Mouse (Mus musculus): ENCODE measurements around the gene Oxsr1. TPM values are rescaled to one million over a fixed set of nuclear protein-coding genes. Genes with fewer than 3 reads are reported as not detected.
"Not testable (repeated sequence)": the region's sequence is repeated elsewhere in the genome, so short reads cannot be mapped to it uniquely, and the experiment has no call there.

The Oxsr1 gene
- polyA plus RNA-seq, 1 experiment from 2014 or later: 12.0 TPM

DNA sequence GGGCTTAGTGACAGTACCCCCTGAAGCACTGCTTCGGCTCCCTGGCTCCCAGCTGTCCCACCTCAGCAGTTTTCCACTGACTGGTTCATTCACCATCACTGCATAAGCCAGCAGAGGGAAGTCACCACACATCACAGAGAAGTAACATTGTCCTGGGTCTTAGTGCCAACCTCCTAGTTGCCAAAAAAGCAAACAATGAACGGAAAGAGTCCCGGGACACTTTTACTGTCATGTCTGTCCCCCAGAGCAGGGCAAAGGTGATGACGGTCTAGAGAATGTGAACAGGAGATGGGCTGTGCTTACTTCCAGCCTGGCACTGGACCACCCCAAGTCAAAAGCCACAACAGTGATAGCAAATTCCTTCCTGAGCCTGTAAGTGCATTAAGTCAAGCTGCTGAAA lies 83.4 kb downstream of the Oxsr1 start:
- H3K27ac ChIP-seq: no peak overlapping the region
- ATAC-seq: no peak
- 87% methylated on average over 4 of the region's 4 CpGs for WGBS

DNA sequence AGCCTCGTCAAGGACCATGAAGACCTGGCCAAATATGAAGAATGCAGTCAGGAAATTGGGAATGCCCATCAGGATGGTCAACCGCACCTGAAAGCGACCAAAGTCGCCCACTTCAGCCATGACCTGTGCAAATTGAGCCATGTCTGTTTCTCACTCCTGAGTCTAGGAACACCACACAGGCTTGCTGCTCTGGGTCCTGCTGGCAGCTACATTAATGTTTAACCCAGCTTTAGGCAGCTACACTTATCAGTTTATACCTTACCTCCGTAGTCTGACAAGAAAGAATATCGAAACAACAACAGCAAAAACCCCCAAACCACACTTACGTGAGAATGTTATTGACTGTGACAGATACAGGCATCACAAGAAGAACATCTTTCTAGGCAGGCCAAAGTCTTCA lies 90.7 kb downstream of the Oxsr1 start:
- ATAC-seq: 0 out of 2 replicates have a peak, but pooled peaks have one; percentile 66
- no peak overlapping the region for H3K9ac ChIP-seq
- no peaks in the 10 kb centered on the region for H3K27me3 ChIP-seq (replicated peaks)
- H3K4me3 ChIP-seq (replicated peaks): no peak overlapping the region
- no peaks in the 10 kb centered on the region for H3K4me1 ChIP-seq (replicated peaks)
- no peaks in the 10 kb centered on the region for H3K9me3 ChIP-seq
- H3K27ac ChIP-seq: no peak overlapping the region
- no peaks in the 10 kb centered on the region for H3K36me3 ChIP-seq
- no peak overlapping the region; the same call in 1 of the 2 replicates for H3K4me2 ChIP-seq (replicated peaks)
- WGBS: 71% methylated on average over 7 of the region's 7 CpGs

More for the DNA sequence above, 83.4 kb downstream of the Oxsr1 start:
- H3K27me3 ChIP-seq (replicated peaks): no peaks in the 10 kb centered on the region
- no peaks in the 10 kb centered on the region for H3K4me1 ChIP-seq (replicated peaks)
- no peak overlapping the region for H3K9ac ChIP-seq
- H3K9me3 ChIP-seq: no peaks in the 10 kb centered on the region
- no peak overlapping the region for H3K4me3 ChIP-seq (replicated peaks)
- H3K36me3 ChIP-seq: no peaks in the 10 kb centered on the region
- no peak overlapping the region for H3K4me2 ChIP-seq (replicated peaks)

DNA sequence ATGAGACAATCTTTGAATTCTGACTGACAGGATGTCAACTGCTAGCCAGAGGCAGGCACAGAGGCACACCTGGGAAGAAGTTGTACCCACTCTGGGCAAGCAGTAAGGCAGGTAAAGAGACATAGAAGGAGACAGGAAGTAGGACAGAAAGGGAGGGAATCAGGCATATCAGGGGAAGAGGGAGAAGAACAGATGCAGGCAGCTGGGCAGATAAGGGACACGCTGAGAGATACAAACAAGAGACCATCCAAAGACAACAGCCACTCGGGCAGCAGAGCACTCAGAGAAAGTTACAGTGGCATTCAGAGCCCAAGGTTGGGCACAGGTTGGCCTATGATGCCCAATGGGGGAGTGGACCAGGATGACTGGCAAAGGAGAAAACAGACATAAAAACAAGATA lies 91.4 kb downstream of the Oxsr1 start:
- Histone ChIP-seq H3K4me2 (replicated peaks) (no peak overlapping the region), H3K9ac (no peak overlapping the region), H3K4me1 (replicated peaks) (no peaks in the 10 kb centered on the region), H3K27me3 (replicated peaks) (no peaks in the 10 kb centered on the region), H3K36me3 (no peaks in the 10 kb centered on the region), H3K9me3 (no peaks in the 10 kb centered on the region), H3K27ac (no peak overlapping the region), H3K4me3 (replicated peaks) (no peak overlapping the region)
- 68% methylated on average over 2 of the region's 2 CpGs for WGBS
- no peak for ATAC-seq

DNA sequence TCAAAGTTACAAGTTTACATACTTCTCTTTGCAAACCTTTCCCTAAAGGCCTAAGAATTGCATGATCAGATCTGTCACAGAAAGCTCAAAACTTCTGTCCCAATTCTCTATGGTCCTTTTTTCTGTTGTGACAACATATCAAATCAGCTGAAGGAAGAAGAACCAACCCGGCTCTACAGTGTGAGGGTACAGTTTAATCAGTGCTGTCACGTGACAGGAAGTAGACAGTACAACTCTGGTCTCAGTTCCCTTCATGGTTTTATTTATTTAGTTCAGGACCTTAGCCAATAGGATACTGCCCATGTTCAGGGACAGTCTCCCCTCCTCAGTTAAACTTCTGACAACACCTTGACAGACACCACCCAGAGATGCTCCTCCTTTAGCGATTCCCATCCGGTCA lies 102.0 kb downstream of the Oxsr1 start:
- 81% methylated on average over 4 of the region's 4 CpGs for WGBS
- Histone ChIP-seq H3K27me3 (replicated peaks) (no peaks in the 10 kb centered on the region), H3K4me1 (replicated peaks) (no peaks in the 10 kb centered on the region), H3K9ac (no peak overlapping the region), H3K27ac (no peak overlapping the region), H3K36me3 (0 out of 2 replicates have a peak, but pooled peaks cover 6% of the 10 kb centered on the region), H3K4me2 (replicated peaks) (no peak overlapping the region), H3K4me3 (replicated peaks) (no peak overlapping the region), H3K9me3 (no peaks in the 10 kb centered on the region)
- ATAC-seq: no peak

DNA sequence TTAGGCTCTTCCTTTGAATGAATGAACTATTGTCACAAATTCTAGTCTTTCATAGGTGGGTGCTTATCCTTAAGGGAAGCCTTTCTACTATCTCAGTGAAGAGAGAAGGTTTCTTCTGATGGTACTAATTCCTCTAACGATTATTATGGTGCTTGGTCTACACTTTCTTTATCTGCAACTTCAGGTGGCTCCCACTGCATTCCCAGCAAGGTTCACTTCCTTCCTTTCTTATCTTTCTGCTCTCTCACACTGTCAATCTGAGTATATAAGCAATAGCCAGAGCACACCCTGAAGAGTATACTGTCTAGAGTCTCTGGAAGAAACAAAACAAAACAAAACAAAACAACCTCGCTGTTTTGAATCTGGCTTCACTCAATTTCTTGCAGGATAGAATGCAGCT lies 102.6 kb downstream of the Oxsr1 start:
- Histone ChIP-seq H3K9me3 (no peaks in the 10 kb centered on the region), H3K36me3 (0 out of 2 replicates have a peak, but pooled peaks cover 4% of the 10 kb centered on the region), H3K4me2 (replicated peaks) (no peak overlapping the region), H3K4me1 (replicated peaks) (no peaks in the 10 kb centered on the region), H3K27me3 (replicated peaks) (no peaks in the 10 kb centered on the region), H3K4me3 (replicated peaks) (no peak overlapping the region), H3K9ac (no peak overlapping the region), H3K27ac (no peak overlapping the region)
- WGBS: 72% methylated on average over 2 of the region's 2 CpGs
- ATAC-seq: no peak

DNA sequence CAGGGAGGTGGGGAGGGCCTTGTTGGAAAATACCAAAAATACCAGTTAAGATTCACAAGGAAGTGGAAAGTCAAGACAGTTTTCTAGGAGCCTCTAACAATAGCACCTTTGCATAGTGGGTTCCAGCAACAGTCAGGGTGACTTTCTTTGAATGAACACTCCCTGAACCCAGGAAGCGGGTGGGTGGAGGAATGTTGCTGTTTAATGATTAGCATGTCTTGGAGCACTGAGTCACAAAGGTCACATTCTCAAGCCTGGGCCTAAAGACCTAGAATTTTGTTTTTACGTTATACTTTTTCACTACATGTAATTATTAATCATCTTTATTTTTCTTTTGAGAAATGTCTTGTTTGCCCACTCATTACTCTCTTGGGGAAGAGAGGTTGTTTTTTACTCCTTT lies 106.9 kb downstream of the Oxsr1 start:
- not testable (repeated sequence) for H3K4me2 ChIP-seq (replicated peaks); H3K4me3 ChIP-seq (replicated peaks); H3K36me3 ChIP-seq; H3K27me3 ChIP-seq (replicated peaks); H3K27ac ChIP-seq; H3K4me1 ChIP-seq (replicated peaks); H3K9ac ChIP-seq; ATAC-seq; H3K9me3 ChIP-seq
- whole genome bisulfite sequencing: 59% methylated on average over 2 of the region's 2 CpGs

DNA sequence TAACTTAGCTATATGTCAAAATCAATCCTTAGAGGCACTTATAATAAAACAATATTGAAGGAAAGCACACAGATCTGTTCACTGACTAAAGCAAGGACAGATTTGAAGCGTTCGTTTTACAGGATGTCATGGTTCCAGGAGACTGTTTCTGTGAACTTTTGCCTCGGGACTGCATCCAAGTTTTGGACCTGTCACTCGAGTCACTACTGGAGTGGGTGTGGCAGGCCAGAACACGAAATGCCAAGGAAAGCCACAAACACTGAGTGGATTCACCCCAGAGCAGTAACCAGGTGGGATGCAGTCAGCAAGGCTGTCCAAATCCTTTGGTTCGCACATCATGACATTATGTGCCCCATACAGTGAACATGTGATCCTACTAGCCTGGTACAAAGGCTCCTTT lies 107.6 kb downstream of the Oxsr1 start:
- Histone ChIP-seq H3K27me3 (replicated peaks) (no peaks in the 10 kb centered on the region), H3K4me3 (replicated peaks) (no peak overlapping the region), H3K4me1 (replicated peaks) (no peaks in the 10 kb centered on the region), H3K9ac (no peak overlapping the region), H3K4me2 (replicated peaks) (no peak overlapping the region), H3K9me3 (no peaks in the 10 kb centered on the region), H3K36me3 (no peaks in the 10 kb centered on the region), H3K27ac (no peak overlapping the region)
- 86% methylated on average over 6 of the region's 6 CpGs for WGBS
- ATAC-seq: no peak

DNA sequence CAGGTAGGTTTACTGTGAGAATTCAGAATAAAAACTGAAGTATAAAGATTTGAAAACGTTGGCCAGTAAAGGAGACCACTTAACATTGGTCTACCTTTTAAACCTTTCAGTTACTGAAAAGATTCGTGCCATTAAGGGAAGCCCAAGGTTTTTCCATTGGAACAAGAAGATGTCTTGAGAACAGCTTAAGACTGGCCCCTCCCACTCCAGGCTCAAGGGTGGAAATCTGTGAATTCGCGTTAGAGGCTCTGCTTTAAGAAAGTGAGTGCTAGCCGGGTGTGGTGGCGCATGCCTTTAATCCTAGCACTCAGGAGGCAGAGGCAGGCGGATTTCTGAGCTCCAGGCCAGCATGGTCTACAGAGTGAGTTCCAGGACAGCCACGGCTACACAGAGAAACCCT lies 109.2 kb downstream of the Oxsr1 start:
- H3K9me3 ChIP-seq: no peaks in the 10 kb centered on the region
- no peak overlapping the region for H3K4me3 ChIP-seq (replicated peaks)
- no peaks in the 10 kb centered on the region for H3K27me3 ChIP-seq (replicated peaks)
- no peak overlapping the region for H3K9ac ChIP-seq
- ATAC-seq: no peak
- H3K4me2 ChIP-seq (replicated peaks): no peak overlapping the region
- WGBS: 76% methylated on average over 8 of the region's 8 CpGs
- H3K27ac ChIP-seq: no peak overlapping the region
- no peaks in the 10 kb centered on the region for H3K4me1 ChIP-seq (replicated peaks)
- no peaks in the 10 kb centered on the region for H3K36me3 ChIP-seq

DNA sequence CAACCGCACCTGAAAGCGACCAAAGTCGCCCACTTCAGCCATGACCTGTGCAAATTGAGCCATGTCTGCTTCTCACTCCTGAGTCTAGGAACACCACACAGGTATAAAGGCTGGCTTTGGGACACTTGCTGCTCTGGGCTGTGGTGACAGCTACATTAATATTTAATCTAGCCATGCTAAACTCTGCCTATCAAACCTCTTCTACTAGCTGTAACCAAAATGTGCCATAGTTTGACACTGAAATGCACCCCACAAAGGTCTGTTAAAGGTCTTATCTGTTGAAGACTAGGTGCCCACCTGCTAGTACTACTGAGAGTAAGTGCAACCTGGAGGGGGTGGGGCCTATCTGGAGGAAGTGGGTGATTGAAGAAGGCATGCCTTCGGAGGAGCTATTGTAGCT lies 113.2 kb downstream of the Oxsr1 start, which contains the start of gene Slc22a13:
TSS of gene Slc22a13 (minus strand) at position 101 of the 400 bp plus-strand sequence.
- 93% methylated on average over 4 of the region's 4 CpGs for WGBS
- ATAC-seq: no peak
- H3K9ac ChIP-seq: no peak within 1 kb of the TSS

DNA sequence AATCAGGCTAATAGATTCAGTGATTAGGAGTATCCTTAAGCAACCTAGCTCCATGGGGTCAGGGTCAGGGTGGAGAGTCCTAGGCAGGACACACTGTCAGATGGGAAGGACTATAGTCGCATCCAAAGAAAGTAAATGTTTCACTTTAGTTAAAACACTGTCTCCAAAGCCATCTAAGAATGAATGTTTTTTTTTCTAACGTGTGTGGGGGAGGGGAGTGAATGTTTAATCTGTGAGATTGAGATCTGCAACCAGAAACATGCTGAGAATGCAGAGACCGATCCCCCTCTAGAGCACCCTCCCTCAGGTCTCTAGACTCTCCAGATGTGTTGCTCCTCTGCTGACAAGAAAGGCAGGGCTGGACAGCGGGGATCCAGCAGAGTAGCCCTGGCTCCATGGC lies 115.1 kb downstream of the Oxsr1 start:
- H3K4me2 ChIP-seq (replicated peaks): no peak overlapping the region
- H3K27me3 ChIP-seq (replicated peaks): no peaks in the 10 kb centered on the region
- no peaks in the 10 kb centered on the region for H3K4me1 ChIP-seq (replicated peaks)
- H3K27ac ChIP-seq: no peak overlapping the region
- H3K4me3 ChIP-seq (replicated peaks): no peak overlapping the region
- ATAC-seq: no peak
- WGBS: 54% methylated on average over 4 of the region's 4 CpGs
- no peak overlapping the region for H3K9ac ChIP-seq
- H3K36me3 ChIP-seq: no peaks in the 10 kb centered on the region
- no peaks in the 10 kb centered on the region for H3K9me3 ChIP-seq

More for the DNA sequence above, 113.2 kb downstream of the Oxsr1 start, which contains the start of gene Slc22a13:
- Histone ChIP-seq H3K27ac (no peak within 1 kb of the TSS), H3K9me3 (no peaks in the 10 kb centered on the region), H3K4me2 (replicated peaks) (no peak within 1 kb of the TSS), H3K4me3 (replicated peaks) (no peak within 1 kb of the TSS), H3K4me1 (replicated peaks) (no peaks in the 10 kb centered on the region), H3K27me3 (replicated peaks) (no peaks in the 10 kb centered on the region), H3K36me3 (no peaks in the 10 kb centered on the region)

DNA sequence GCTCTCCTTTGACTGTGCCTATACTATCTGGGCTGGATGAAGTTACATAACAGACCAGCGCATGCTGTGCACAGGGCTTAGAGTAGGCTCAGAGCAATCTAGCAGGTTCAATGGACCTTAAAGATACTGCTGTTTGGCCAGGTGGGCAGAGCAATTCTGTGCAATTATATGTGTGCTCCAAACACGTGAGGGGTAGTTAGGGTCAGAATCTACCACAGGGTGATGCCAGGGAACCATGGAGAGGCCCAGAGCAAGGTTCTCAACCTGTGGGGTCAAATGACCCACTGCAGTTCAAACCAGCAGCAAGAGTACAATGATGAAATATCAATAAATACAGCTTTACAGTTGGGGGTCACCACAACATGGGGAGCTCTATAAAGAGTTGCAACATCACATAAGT lies 115.6 kb downstream of the Oxsr1 start:
- Histone ChIP-seq H3K4me1 (replicated peaks) (no peaks in the 10 kb centered on the region), H3K9ac (no peak overlapping the region), H3K27me3 (replicated peaks) (no peaks in the 10 kb centered on the region), H3K36me3 (no peaks in the 10 kb centered on the region), H3K9me3 (no peaks in the 10 kb centered on the region), H3K4me2 (replicated peaks) (no peak overlapping the region), H3K27ac (no peak overlapping the region), H3K4me3 (replicated peaks) (no peak overlapping the region)
- WGBS: 71% methylated on average over 2 of the region's 2 CpGs
- no peak for ATAC-seq

DNA sequence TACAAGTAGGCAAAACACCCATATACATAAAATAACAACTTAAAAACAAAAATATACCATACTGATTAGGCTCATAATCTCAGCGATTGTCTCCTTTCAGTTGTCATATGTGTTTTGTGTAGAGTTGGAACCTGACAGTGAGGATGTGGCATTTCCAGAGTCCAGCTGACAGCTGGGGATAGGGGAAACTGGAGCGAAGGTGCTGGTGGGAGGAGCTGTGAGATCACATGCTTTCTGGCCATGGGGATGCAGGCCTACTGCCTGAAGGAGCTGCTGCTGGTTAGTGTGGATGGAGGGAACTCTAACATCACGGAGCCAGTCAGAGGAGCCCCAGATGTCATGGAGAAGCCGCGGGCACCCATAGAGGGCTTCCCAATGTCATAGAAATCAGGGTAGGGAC lies 116.5 kb downstream of the Oxsr1 start:
- no peak overlapping the region for H3K9ac ChIP-seq
- no peak overlapping the region for H3K4me2 ChIP-seq (replicated peaks)
- H3K36me3 ChIP-seq: no peaks in the 10 kb centered on the region
- no peak overlapping the region for H3K4me3 ChIP-seq (replicated peaks)
- H3K9me3 ChIP-seq: no peaks in the 10 kb centered on the region
- no peaks in the 10 kb centered on the region for H3K27me3 ChIP-seq (replicated peaks)
- ATAC-seq: no peak
- H3K4me1 ChIP-seq (replicated peaks): no peaks in the 10 kb centered on the region
- 81% methylated on average over 5 of the region's 5 CpGs for WGBS
- no peak overlapping the region for H3K27ac ChIP-seq

DNA sequence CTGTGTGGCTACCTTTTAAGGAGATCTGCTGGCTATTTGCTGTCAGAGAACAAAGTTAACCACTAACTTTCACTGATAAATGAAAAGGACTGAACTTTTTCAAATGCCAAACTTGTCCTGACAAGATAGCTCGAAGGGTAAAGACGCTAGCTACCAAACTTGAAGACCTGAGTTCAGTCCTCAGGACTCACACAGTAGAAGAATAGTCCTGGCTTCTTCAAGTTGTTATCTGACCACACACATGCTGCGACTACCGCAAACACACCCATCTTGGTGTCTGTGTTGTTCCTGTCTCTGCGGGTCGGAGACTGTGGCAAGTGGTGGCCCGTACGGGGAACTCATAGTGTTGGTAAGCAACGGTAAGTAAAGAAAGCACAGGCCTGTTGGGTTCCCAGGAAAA lies 118.6 kb downstream of the Oxsr1 start:
- no peaks in the 10 kb centered on the region for H3K36me3 ChIP-seq
- H3K4me1 ChIP-seq (replicated peaks): no peaks in the 10 kb centered on the region
- ATAC-seq: no peak
- no peaks in the 10 kb centered on the region for H3K9me3 ChIP-seq
- no peak overlapping the region for H3K4me3 ChIP-seq (replicated peaks)
- no peak overlapping the region for H3K27ac ChIP-seq
- 95% methylated on average over 9 of the region's 9 CpGs for WGBS
- no peaks in the 10 kb centered on the region for H3K27me3 ChIP-seq (replicated peaks)
- H3K4me2 ChIP-seq (replicated peaks): no peak overlapping the region
- H3K9ac ChIP-seq: no peak overlapping the region
